Mouse (Mus musculus): Measurements from ENCODE around the gene Tpsg1.
A peak's percentile ranks its signal among the peaks of the same experiment; 100 is the strongest.

GRCm38 (mm10) chr17:25333943-25334342, 35.1 kb upstream of the Tpsg1 start:
- TF ChIP-seq POLR2A (IDR thresholded peaks at IDR 0.05; ENCODE audit: borderline replicate concordance, control insufficient read depth, low read depth, low read length) (no peak), CTCF (IDR thresholded peaks at IDR 0.05; ENCODE audit: control insufficient read depth, insufficient read depth, low read length) (peak; percentile 87)
